Mouse (Mus musculus) limb, embryonic 15.5 days (tissue): ENCODE results near the gene Plpp3. TPM values are rescaled to one million over a fixed set of nuclear protein-coding genes. Genes with fewer than 3 reads are reported as not detected.
A peak's percentile ranks its signal among the peaks of the same experiment; 100 is the strongest.

Source experiments
- ATAC-seq: fragments of 200-750 bp; cut with Nextera tagmentation; 2 replicates; pipeline ENCODE4 v1.8.0; 2017; ENCODE audit warnings: low read depth, moderate TSS enrichment; ENCODE audit not compliant: insufficient number of reproducible peaks, low FRiP score, low TSS enrichment
- H3K27ac ChIP-seq: fragments of 300-500 bp; sonication (generic); 2 replicates; pipeline ENCODE4 v1.5.1; 2015; ENCODE audit warnings: moderate library complexity, mild to moderate bottlenecking, inconsistent platforms
- H3K27me3 ChIP-seq: fragments of 300-500 bp; sonication (generic); 2 replicates; pipeline ENCODE4 v1.6.1; 2015; ENCODE audit warnings: inconsistent platforms
- H3K36me3 ChIP-seq: fragments of 300-500 bp; sonication (generic); 2 replicates; pipeline ENCODE4 v1.6.1; 2015; ENCODE audit warnings: inconsistent platforms
- H3K4me1 ChIP-seq: fragments of 300-500 bp; sonication (generic); 2 replicates; pipeline ENCODE4 v1.6.1; 2015; ENCODE audit warnings: inconsistent platforms
- H3K4me2 ChIP-seq: fragments of 300-500 bp; sonication (generic); 2 replicates; pipeline ENCODE4 v1.6.1; 2015; ENCODE audit warnings: mild to moderate bottlenecking, inconsistent platforms
- H3K4me3 ChIP-seq: fragments of 300-500 bp; sonication (generic); 2 replicates; pipeline ENCODE4 v1.5.1; 2015; ENCODE audit warnings: mild to moderate bottlenecking, inconsistent platforms
- H3K9ac ChIP-seq: fragments of 300-500 bp; sonication (generic); 2 replicates; pipeline ENCODE4 v1.6.1; 2015; ENCODE audit warnings: inconsistent platforms
- H3K9me3 ChIP-seq: fragments of 300-500 bp; sonication (generic); 2 replicates; pipeline ENCODE4 v1.6.1; 2016; ENCODE audit warnings: inconsistent platforms
- WGBS: fragments of 180-500 bp; shearing (Covaris S2); methylation state at CpG from one replicate; pipeline ENCODE4 v1.1.7; 2015; 5-methylcytosine and 5-hydroxymethylcytosine counted together
- polyA plus RNA-seq: library from polyadenylated mRNA; unstranded; fragments of >200 nt; fragmentation: Nextera tagmentation; extraction: Ambion mirVana; gene quantifications from 2 replicates; pipeline ENCODE4 v1.2.1, GENCODE M21; 2015

Plpp3 gene
- polyA plus RNA-seq, 1 experiment from 2014 or later = 143 TPM

DNA sequence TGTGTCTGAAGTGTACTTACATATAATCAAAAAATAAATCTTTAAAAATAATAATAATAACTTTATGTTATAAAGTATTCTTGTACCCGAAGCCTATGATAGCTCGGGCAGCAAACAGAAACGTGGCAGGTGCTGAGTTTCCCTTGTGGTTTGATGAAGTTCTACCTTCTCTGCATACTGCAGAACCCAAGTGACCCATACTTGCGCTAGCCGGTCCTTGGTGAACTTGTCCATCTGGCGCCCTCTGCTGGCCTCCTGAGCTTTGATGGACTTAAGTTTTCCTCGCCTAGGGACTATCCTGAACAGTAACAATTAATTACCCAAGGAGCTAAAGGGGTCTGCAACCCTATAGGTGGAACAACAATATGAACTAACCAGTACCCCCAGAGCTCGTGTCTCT lies 34.7 kb upstream of the Plpp3 start:
- H3K9ac ChIP-seq = no peak overlapping the region
- H3K4me2 ChIP-seq = no peak overlapping the region
- H3K4me3 ChIP-seq = no peak overlapping the region
- no peaks in the 10 kb centered on the region for H3K4me1 ChIP-seq
- no peaks in the 10 kb centered on the region for H3K27me3 ChIP-seq
- H3K36me3 ChIP-seq = no peaks in the 10 kb centered on the region
- WGBS = 48% methylated on average over 8 of the region's 8 CpGs
- no peaks in the 10 kb centered on the region for H3K9me3 ChIP-seq
- no peak for ATAC-seq
- H3K27ac ChIP-seq = no peak overlapping the region

GRCm38 (mm10) chr4:105129212-105129611 lies 27.9 kb upstream of the Plpp3 start:
- Histone ChIP-seq H3K27ac (no peak overlapping the region), H3K4me2 (no peak overlapping the region), H3K9me3 (no peaks in the 10 kb centered on the region), H3K36me3 (no peaks in the 10 kb centered on the region), H3K4me1 (0 out of 2 replicates have a peak, but pooled peaks cover 5% of the 10 kb centered on the region), H3K4me3 (no peak overlapping the region), H3K27me3 (no peaks in the 10 kb centered on the region), H3K9ac (no peak overlapping the region)
- 66% methylated on average over 7 of the region's 7 CpGs for WGBS
- ATAC-seq = no peak

- H3K9ac ChIP-seq = no peak overlapping the region
- no peaks in the 10 kb centered on the region for H3K27me3 ChIP-seq
- H3K27ac ChIP-seq = no peak overlapping the region
- WGBS = 68% methylated on average over 9 of the region's 9 CpGs
- H3K4me1 ChIP-seq = 0 out of 2 replicates have a peak, but pooled peaks cover 5% of the 10 kb centered on the region
- H3K9me3 ChIP-seq = no peaks in the 10 kb centered on the region
- no peak overlapping the region for H3K4me2 ChIP-seq
- ATAC-seq = no peak
- no peak overlapping the region for H3K4me3 ChIP-seq
- H3K36me3 ChIP-seq = no peaks in the 10 kb centered on the region
Observed at GRCm38 (mm10) chr4:105131756-105132314, 25.3 kb upstream of the Plpp3 start.

DNA sequence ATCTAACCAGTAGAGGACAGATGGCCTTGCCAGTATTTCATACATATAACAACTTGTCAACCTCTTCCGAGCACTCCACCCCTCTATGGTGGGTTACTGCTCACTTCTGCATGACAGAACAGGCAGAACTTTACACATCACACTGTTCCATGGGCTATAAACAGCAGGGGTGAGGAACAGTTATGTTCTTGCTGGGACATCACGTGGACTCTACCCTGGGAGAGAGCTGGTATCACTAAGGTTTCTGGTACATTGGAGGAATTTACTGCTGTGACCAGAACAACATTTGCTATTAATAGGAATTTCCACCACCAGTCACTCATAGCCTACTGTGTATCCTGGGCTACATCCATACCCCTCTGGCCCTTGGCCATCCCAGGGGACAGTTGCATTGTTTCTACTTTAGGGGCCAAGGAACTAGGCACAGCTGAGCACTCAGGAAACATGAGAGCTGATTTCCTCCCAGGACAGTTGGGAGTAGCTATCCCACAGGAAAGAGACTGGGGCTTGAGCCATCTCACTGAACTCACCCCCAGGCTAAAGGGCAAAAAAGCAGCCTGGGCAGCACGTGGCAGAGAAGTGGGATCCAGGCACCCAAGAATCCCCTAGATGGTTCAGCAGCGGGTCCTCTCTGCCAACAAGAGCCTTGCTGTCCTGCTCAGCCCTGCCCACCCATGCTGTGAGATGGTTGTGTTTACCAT lies 23.6 kb upstream of the Plpp3 start:
- H3K36me3 ChIP-seq = no peaks in the 10 kb centered on the region
- H3K4me3 ChIP-seq = no peak overlapping the region
- H3K4me1 ChIP-seq = 0 out of 2 replicates have a peak, but pooled peaks cover 5% of the 10 kb centered on the region
- no peak overlapping the region for H3K9ac ChIP-seq
- no peaks in the 10 kb centered on the region for H3K27me3 ChIP-seq
- no peaks in the 10 kb centered on the region for H3K9me3 ChIP-seq
- no peak for ATAC-seq
- 70% methylated on average over 4 of the region's 4 CpGs for WGBS
- H3K4me2 ChIP-seq = no peak overlapping the region
- H3K27ac ChIP-seq = no peak overlapping the region

DNA sequence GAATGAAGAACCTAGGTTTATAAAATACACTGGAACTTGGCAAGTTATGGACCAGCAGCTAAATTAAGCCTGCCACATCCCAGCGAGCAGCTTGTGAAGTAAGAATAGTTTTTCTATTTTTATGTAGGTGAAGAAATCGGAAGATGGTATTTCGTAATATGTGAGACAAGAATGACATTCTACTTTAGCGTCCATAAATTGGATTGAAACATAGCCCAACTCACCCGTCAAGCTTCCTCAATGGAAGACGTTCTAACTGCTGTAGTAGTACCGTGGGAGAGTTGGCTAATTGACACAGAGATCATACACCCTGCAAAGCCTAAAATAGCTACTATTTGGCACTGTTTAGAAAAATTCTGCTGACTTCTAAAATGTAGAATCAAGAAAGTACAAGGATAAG lies 7.7 kb upstream of the Plpp3 start:
- 76% methylated on average over 7 of the region's 7 CpGs for WGBS
- Histone ChIP-seq H3K4me2 (no peak overlapping the region), H3K4me3 (no peak overlapping the region), H3K27me3 (no peaks in the 10 kb centered on the region), H3K36me3 (no peaks in the 10 kb centered on the region), H3K9me3 (no peaks in the 10 kb centered on the region), H3K9ac (no peak overlapping the region), H3K4me1 (0 out of 2 replicates have a peak, but pooled peaks cover 5% of the 10 kb centered on the region), H3K27ac (no peak overlapping the region)
- no peak for ATAC-seq

- Histone ChIP-seq H3K4me3 (no peak overlapping the region), H3K4me1 (0 out of 2 replicates have a peak, but pooled peaks cover 5% of the 10 kb centered on the region), H3K4me2 (no peak overlapping the region), H3K36me3 (no peaks in the 10 kb centered on the region), H3K9me3 (no peaks in the 10 kb centered on the region), H3K27me3 (no peaks in the 10 kb centered on the region), H3K9ac (no peak overlapping the region), H3K27ac (no peak overlapping the region)
- WGBS = 40% methylated on average over 14 of the region's 14 CpGs
- ATAC-seq = no peak
Observed at GRCm38 (mm10) chr4:105151911-105152690, 5.0 kb upstream of the Plpp3 start.

- Histone ChIP-seq H3K27ac (no peak overlapping the region), H3K36me3 (no peaks in the 10 kb centered on the region), H3K9ac (no peak overlapping the region), H3K9me3 (no peaks in the 10 kb centered on the region), H3K4me1 (0 out of 2 replicates have a peak, but pooled peaks cover 5% of the 10 kb centered on the region), H3K27me3 (no peaks in the 10 kb centered on the region), H3K4me2 (no peak overlapping the region), H3K4me3 (no peak overlapping the region)
- 62% methylated on average over 3 of the region's 3 CpGs for WGBS
- no peak for ATAC-seq
Observed at GRCm38 (mm10) chr4:105153227-105153626, 3.9 kb upstream of the Plpp3 start.

GRCm38 (mm10) chr4:105156281-105156680 lies 866 bp upstream of the Plpp3 start:
- H3K4me1 ChIP-seq = peaks cover 17% of the 10 kb centered on the region; the same call in 1 of the 2 replicates
- H3K9ac ChIP-seq = no peak overlapping the region
- no peaks in the 10 kb centered on the region for H3K9me3 ChIP-seq
- H3K4me2 ChIP-seq = no peak overlapping the region
- H3K27me3 ChIP-seq = no peaks in the 10 kb centered on the region
- no peak overlapping the region for H3K27ac ChIP-seq
- H3K36me3 ChIP-seq = no peaks in the 10 kb centered on the region
- WGBS = 59% methylated on average over 7 of the region's 7 CpGs
- ATAC-seq = no peak
- H3K4me3 ChIP-seq = no peak overlapping the region

DNA sequence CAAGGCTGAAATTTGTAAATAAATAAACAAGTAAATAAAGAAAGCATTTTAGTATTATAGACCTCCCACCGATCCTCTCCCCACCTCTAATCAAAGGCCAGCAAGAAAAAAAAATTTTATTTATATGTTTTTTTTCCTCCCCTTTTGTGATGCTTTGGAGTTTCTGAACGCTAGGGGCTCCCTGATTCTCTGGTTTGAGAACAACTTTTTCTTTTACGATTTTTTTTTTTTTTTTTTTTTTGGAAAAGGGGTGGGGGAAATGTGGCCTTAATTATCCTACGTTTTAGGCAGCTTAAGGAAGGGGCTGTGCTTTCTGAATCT lies 232 bp upstream of the Plpp3 start:
- Histone ChIP-seq H3K27ac (peak overlapping the region; percentile 99; the same call in 1 of the 2 replicates), H3K36me3 (no peaks in the 10 kb centered on the region), H3K9me3 (no peaks in the 10 kb centered on the region), H3K9ac (no peak overlapping the region), H3K4me2 (peak overlapping the region; percentile 57; the same call in 1 of the 2 replicates), H3K4me3 (peak overlapping the region; percentile 94), H3K4me1 (peaks cover 17% of the 10 kb centered on the region; the same call in 1 of the 2 replicates), H3K27me3 (no peaks in the 10 kb centered on the region)
- ATAC-seq = no peak
- 0% methylated on average over 4 of the region's 4 CpGs for WGBS

GRCm38 (mm10) chr4:105158169-105158555 lies 1.0 kb downstream of the Plpp3 start:
- no peaks in the 10 kb centered on the region for H3K9me3 ChIP-seq
- no peaks in the 10 kb centered on the region for H3K27me3 ChIP-seq
- no peaks in the 10 kb centered on the region for H3K36me3 ChIP-seq
- peak overlapping the region; percentile 94 for H3K4me3 ChIP-seq
- ATAC-seq = peak; percentile 26; the same call in 1 of the 2 replicates
- H3K4me2 ChIP-seq = peak overlapping the region; percentile 57
- under 1% methylated on average over 26 of the region's 26 CpGs for WGBS
- peaks cover 20% of the 10 kb centered on the region for H3K4me1 ChIP-seq
- H3K27ac ChIP-seq = peak overlapping the region; percentile 99
- peak overlapping the region; percentile 94 for H3K9ac ChIP-seq

GRCm38 (mm10) chr4:105158651-105159530 lies 1.7 kb downstream of the Plpp3 start:
- WGBS = 1% methylated on average over 18 of the region's 18 CpGs
- peak overlapping the region; percentile 94 for H3K4me3 ChIP-seq
- ATAC-seq = no peak
- H3K4me2 ChIP-seq = peak overlapping the region; percentile 57
- H3K27ac ChIP-seq = peak overlapping the region; percentile 99
- no peaks in the 10 kb centered on the region for H3K9me3 ChIP-seq
- no peaks in the 10 kb centered on the region for H3K27me3 ChIP-seq
- peak overlapping the region; percentile 94 for H3K9ac ChIP-seq
- H3K36me3 ChIP-seq = no peaks in the 10 kb centered on the region
- peaks cover 26% of the 10 kb centered on the region for H3K4me1 ChIP-seq
